Mouse (Mus musculus) stomach, embryonic 16.5 days (tissue): ENCODE results near the gene Wbp11. TPM values are rescaled to one million over a fixed set of nuclear protein-coding genes. Genes with fewer than 3 reads are reported as not detected.

Experiments used
- ATAC-seq: fragments of 200-750 bp; cut with Nextera tagmentation; 2 replicates; pipeline ENCODE4 v1.8.0; 2017; ENCODE audit warnings: moderate number of reproducible peaks, moderate TSS enrichment; ENCODE audit not compliant: insufficient read depth, low FRiP score
- H3K27ac ChIP-seq: fragments of 300-500 bp; sonication (generic); 2 replicates; pipeline ENCODE4 v1.5.1; 2014; ENCODE audit warnings: low read length
- H3K27me3 ChIP-seq: fragments of 300-500 bp; sonication (generic); 2 replicates; pipeline ENCODE4 v1.6.1; 2014; ENCODE audit warnings: low read length, control low read depth, mixed read lengths; ENCODE audit not compliant: control insufficient read depth, insufficient read depth
- H3K36me3 ChIP-seq: fragments of 300-500 bp; sonication (generic); 2 replicates; pipeline ENCODE4 v1.6.1; 2014; ENCODE audit warnings: low read length; ENCODE audit not compliant: control insufficient read depth, insufficient read depth
- H3K4me1 ChIP-seq: fragments of 300-500 bp; sonication (generic); 2 replicates; pipeline ENCODE4 v1.6.1; 2014; ENCODE audit warnings: low read length, control low read depth, mixed read lengths; ENCODE audit not compliant: control insufficient read depth, insufficient read depth
- H3K4me2 ChIP-seq: fragments of 300-500 bp; sonication (generic); 2 replicates; pipeline ENCODE4 v1.6.1; 2014; ENCODE audit warnings: low read depth, low read length, mixed read lengths
- H3K4me3 ChIP-seq: fragments of 300-500 bp; sonication (generic); replicated peaks from 2 replicates; pipeline ENCODE4 v1.5.1; 2014; ENCODE audit warnings: mild to moderate bottlenecking, low read length
- H3K9ac ChIP-seq: fragments of 300-500 bp; sonication (generic); 2 replicates; pipeline ENCODE4 v1.6.1; 2014; ENCODE audit warnings: low read length
- H3K9me3 ChIP-seq: fragments of 300-500 bp; sonication (generic); replicated peaks from 2 replicates; pipeline ENCODE4 v1.6.1; 2016; ENCODE audit warnings: low read length, control low read depth; ENCODE audit not compliant: control insufficient read depth
- WGBS: fragments of 180-500 bp; shearing (Covaris S2); extraction: QIAGEN DNeasy Blood & Tissue Kit; methylation state at CpG from one replicate; pipeline ENCODE4 v1.1.7; 2014; 5-methylcytosine and 5-hydroxymethylcytosine counted together
- polyA plus RNA-seq: library from polyadenylated mRNA; unstranded; fragments of >200 nt; fragmentation: Nextera tagmentation; extraction: Ambion mirVana; gene quantifications from 2 replicates; pipeline ENCODE4 v1.2.1, GENCODE M21; 2015

Gene Wbp11
- polyA plus RNA-seq, 1 experiment from 2014 or later: 85.0 TPM

DNA sequence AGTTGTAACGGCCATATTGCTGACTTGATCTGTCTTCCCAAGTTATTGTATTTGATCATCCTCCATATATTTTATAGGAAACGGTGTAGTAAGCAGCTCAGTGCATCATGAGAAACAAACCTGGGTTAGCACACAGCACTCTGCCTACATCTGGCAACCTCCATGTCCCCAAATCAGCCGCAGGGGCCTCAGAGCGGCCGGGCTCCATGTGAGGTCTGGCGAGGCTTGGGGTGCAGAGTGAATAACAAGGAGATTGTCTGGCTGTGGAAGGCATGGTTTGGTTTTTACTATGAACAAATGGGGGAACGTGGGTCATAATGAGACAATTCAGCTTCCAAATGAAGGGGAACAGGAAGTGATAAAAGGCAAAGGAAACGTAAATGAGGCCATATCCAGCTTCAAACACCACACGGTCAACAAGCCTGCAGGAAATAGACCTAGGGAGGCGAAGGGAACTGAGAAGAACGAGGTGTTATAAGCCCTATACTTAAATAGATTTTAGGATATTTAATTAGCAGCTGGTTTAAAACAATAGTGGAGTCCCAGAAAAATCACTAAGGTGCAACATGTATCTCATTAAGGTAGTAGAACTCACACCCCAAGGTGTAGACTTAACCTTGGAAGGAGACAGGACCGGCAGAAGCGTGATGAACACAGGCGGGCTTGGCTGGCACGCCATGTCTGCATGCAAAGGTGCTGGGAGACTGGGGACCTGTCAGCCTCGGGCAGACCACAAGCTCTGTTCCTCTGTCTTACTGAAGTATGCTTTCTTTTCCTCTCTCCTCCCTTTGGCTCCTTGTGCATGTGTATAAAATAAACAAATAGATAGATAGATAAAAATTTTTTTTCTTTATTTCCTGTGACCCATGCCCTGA lies 34.9 kb downstream of the Wbp11 start:
- Histone ChIP-seq H3K36me3 (no peaks in the 10 kb centered on the region), H3K4me1 (peaks cover 9% of the 10 kb centered on the region; the same call in 1 of the 2 replicates), H3K9me3 (no peaks in the 10 kb centered on the region), H3K4me2 (peak overlapping the region; percentile 81), H3K27me3 (no peaks in the 10 kb centered on the region), H3K9ac (peak overlapping the region; percentile 44; the same call in 1 of the 2 replicates), H3K27ac (no peak overlapping the region), H3K4me3 (peak overlapping the region; percentile 44)
- 35% methylated on average over 16 of the region's 16 CpGs for WGBS
- ATAC-seq: no peak

DNA sequence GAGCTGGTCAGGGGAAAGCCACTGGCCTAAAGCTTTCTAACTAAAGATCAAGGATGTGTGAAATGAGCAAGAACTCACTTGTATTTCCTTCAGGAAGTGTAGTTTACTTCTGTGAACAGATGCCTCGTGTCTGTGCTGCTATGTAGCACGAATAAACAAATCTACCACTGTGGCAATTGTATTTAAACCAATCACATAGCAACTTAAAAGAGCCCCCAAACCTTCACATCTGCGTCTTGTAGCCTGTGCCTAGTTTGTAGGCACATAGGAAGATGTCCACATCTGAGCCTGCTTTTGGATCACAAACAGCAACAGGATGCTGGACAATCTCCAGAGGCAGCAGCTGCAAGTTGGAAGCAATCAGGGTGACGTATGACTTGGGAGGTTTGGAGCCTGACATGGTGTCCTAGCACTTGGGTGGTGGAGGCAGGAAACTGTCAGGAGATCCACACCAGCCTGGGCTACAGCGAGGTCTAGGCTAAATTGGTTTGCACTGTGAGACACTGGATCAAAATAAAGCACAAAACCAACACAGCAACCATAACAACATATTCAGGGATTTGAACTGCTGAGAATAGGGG lies 38.6 kb downstream of the Wbp11 start:
- H3K36me3 ChIP-seq: no peaks in the 10 kb centered on the region
- 36% methylated on average over 5 of the region's 5 CpGs for WGBS
- peak; percentile 77 for ATAC-seq

GRCm38 (mm10) chr6:136782761-136783160 lies 45.3 kb downstream of the Wbp11 start:
- no peaks in the 10 kb centered on the region for H3K9me3 ChIP-seq
- no peak overlapping the region for H3K4me3 ChIP-seq
- no peaks in the 10 kb centered on the region for H3K4me1 ChIP-seq
- no peak overlapping the region for H3K9ac ChIP-seq
- 77% methylated on average over 9 of the region's 9 CpGs for WGBS
- H3K27ac ChIP-seq: no peak overlapping the region
- no peak overlapping the region for H3K4me2 ChIP-seq
- H3K27me3 ChIP-seq: no peaks in the 10 kb centered on the region
- no peak for ATAC-seq
- no peaks in the 10 kb centered on the region for H3K36me3 ChIP-seq

More for the DNA sequence above, 38.6 kb downstream of the Wbp11 start:
- H3K9me3 ChIP-seq: no peaks in the 10 kb centered on the region
- no peak overlapping the region for H3K4me2 ChIP-seq
- H3K27me3 ChIP-seq: no peaks in the 10 kb centered on the region
- H3K4me3 ChIP-seq: no peak overlapping the region
- peak overlapping the region; percentile 56 for H3K27ac ChIP-seq
- H3K4me1 ChIP-seq: peaks cover 9% of the 10 kb centered on the region; the same call in 1 of the 2 replicates
- no peak overlapping the region for H3K9ac ChIP-seq

DNA sequence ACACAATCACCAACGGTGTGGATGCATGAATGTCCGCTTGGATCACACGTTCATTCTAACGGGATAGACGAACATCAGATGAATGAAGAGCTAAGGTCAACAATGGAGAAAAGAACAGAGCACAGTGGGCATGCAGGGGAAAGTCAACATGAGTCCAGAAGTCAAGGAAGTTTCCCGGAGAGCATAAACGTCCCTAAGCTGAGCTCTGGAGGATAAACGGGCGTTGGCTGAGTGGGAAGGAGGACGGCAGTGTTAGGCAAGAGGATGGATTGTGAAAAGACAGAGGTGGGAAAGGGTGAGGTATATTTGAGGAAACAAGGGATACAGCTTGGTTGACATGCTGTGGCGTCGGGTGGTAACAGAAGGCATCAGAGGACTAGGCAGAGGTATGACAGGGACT lies 45.9 kb downstream of the Wbp11 start:
- no peak overlapping the region for H3K4me3 ChIP-seq
- no peaks in the 10 kb centered on the region for H3K36me3 ChIP-seq
- no peak overlapping the region for H3K27ac ChIP-seq
- no peaks in the 10 kb centered on the region for H3K9me3 ChIP-seq
- H3K27me3 ChIP-seq: no peaks in the 10 kb centered on the region
- no peaks in the 10 kb centered on the region for H3K4me1 ChIP-seq
- H3K4me2 ChIP-seq: no peak overlapping the region
- WGBS: 72% methylated on average over 12 of the region's 12 CpGs
- no peak overlapping the region for H3K9ac ChIP-seq
- no peak for ATAC-seq

GRCm38 (mm10) chr6:136781377-136781986 lies 46.6 kb downstream of the Wbp11 start, which contains the start of gene Gucy2c:
Gene Gucy2c (minus strand): TSS chr6:136781765.
- H3K27me3 ChIP-seq: no peaks in the 10 kb centered on the region
- ATAC-seq: peak; percentile 47; the same call in 1 of the 2 replicates
- no peak within 1 kb of the TSS for H3K4me2 ChIP-seq
- H3K4me1 ChIP-seq: no peaks in the 10 kb centered on the region
- H3K9me3 ChIP-seq: no peaks in the 10 kb centered on the region
- no peaks in the 10 kb centered on the region for H3K36me3 ChIP-seq
- no peak within 1 kb of the TSS for H3K9ac ChIP-seq
- peak within 1 kb of the TSS; percentile 5; the same call in 1 of the 2 replicates for H3K4me3 ChIP-seq
- H3K27ac ChIP-seq: 0 out of 2 replicates have a peak within 1 kb of the TSS, but pooled peaks have one; percentile 36
- WGBS: 72% methylated on average over 20 of the region's 20 CpGs

- WGBS: 66% methylated on average over 1 of the region's 1 CpGs
These were observed 51.6 kb downstream of the Wbp11 start for GRCm38 (mm10) chr6:136776392-136776791.

DNA sequence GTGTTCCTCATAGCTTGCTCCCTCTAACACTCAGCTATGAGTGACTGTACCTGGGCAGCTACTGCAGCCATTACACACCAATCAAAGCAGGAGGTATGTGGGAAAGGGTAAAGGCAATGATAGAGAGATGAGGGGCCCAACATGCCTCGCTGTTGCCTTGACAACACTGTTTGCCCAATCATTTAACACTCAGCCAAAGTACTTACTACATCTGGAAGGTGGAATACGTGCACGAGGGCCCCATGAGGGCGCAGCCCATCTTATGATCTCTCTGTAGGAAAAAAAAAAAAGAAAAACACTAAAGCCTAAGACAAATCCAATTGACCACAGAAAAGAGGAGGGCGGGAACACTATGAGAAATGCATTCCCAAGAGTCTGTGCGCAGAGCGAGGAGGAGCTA lies 58.2 kb downstream of the Wbp11 start:
- Histone ChIP-seq H3K4me2 (no peak overlapping the region), H3K9ac (no peak overlapping the region), H3K36me3 (no peaks in the 10 kb centered on the region), H3K4me1 (no peaks in the 10 kb centered on the region), H3K27ac (no peak overlapping the region), H3K27me3 (no peaks in the 10 kb centered on the region), H3K9me3 (no peaks in the 10 kb centered on the region), H3K4me3 (no peak overlapping the region)
- WGBS: 66% methylated on average over 7 of the region's 7 CpGs
- ATAC-seq: no peak

More at GRCm38 (mm10) chr6:136776392-136776791, 51.6 kb downstream of the Wbp11 start:
- H3K27me3 ChIP-seq: no peaks in the 10 kb centered on the region
- no peak overlapping the region for H3K9ac ChIP-seq
- no peak overlapping the region for H3K4me3 ChIP-seq
- H3K4me1 ChIP-seq: no peaks in the 10 kb centered on the region
- no peaks in the 10 kb centered on the region for H3K36me3 ChIP-seq
- H3K27ac ChIP-seq: no peak overlapping the region
- no peak for ATAC-seq
- H3K9me3 ChIP-seq: no peaks in the 10 kb centered on the region
- no peak overlapping the region for H3K4me2 ChIP-seq

DNA sequence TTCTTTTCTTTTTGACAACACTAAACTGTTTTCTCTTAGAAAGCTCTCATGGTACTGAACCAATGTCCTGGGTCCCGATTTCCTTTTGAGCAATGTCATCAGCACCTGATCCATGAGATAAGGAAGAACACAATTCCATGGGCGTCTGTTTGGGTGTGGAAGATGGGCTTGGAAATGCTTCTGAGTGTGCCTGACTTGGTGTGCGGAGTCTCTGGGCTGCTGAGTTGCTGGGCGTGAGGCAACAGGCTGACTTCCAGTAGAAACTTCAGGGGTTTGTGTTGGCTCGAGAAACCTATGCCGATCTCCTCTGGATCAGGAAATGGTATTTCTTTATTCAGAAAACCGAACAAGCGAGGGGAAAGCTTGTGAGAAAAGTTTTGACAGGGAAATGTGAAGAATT lies 58.9 kb downstream of the Wbp11 start:
- Histone ChIP-seq H3K4me3 (no peak overlapping the region), H3K36me3 (no peaks in the 10 kb centered on the region), H3K9me3 (no peaks in the 10 kb centered on the region), H3K27ac (no peak overlapping the region), H3K4me1 (no peaks in the 10 kb centered on the region), H3K4me2 (no peak overlapping the region), H3K27me3 (no peaks in the 10 kb centered on the region), H3K9ac (no peak overlapping the region)
- 84% methylated on average over 8 of the region's 8 CpGs for WGBS
- no peak for ATAC-seq

DNA sequence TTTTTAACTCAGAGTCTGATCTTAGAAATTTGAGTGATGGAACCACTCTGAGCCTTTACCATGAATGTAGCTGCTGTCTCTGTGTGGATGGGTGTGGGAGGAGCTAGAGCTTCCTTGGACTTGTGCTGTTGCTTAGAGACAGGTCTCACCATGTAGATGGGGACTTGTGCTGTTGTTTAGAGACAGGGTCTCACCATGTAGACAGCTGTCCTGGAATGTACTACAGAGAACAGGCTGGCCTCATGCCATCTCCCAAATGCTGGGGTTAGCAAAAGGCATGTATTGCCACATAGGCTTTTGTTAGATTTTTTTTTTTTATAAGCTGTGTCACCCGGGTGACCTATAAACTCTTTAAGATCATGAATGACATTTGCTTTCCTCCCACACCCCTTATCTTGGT lies 64.1 kb downstream of the Wbp11 start:
- H3K4me2 ChIP-seq: no peak overlapping the region
- H3K9me3 ChIP-seq: no peaks in the 10 kb centered on the region
- 0 out of 2 replicates have a peak, but pooled peaks have one; percentile 33 for ATAC-seq
- no peaks in the 10 kb centered on the region for H3K4me1 ChIP-seq
- no peak overlapping the region for H3K4me3 ChIP-seq
- no peak overlapping the region for H3K27ac ChIP-seq
- no peaks in the 10 kb centered on the region for H3K36me3 ChIP-seq
- H3K27me3 ChIP-seq: no peaks in the 10 kb centered on the region
- H3K9ac ChIP-seq: no peak overlapping the region
- 41% methylated on average over 1 of the region's 1 CpGs for WGBS
